Mouse (Mus musculus): ENCODE measurements around the gene Pnpla5. TPM values are rescaled to one million over a fixed set of nuclear protein-coding genes. Genes with fewer than 3 reads are reported as not detected.
"Not testable (repeated sequence)": the region's sequence is repeated elsewhere in the genome, so short reads cannot be mapped to it uniquely, and the experiment has no call there.

Pnpla5 gene
- polyA plus RNA-seq, 1 experiment from 2014 or later = not detected

DNA sequence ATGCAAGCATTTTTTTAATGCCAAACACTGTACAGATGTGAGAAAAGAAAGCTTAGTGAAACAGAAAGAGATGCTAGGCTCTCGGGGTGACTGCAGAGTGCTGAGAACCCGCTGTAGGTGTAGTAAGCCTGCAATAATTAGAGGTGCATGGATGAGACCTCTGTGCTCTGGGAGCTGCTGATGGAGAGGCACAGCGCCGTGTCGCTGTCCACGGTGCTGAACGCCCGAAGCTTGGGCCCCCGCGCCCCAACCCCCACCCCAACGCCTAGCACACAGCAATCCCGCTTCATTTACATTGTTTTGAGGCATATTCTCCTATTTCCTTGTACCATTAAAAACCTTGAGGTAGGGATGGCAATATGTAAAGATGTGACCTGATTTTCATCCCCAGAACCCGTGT, 14.1 kb downstream of the Pnpla5 start:
- ATAC-seq (replicated peaks; ENCODE audit: low FRiP score, low TSS enrichment, low read depth) (no peak), DNase-seq (ENCODE audit: low spot score) (peak; percentile 78)
- no peaks in the 10 kb centered on the region for H3K4me1 ChIP-seq (replicated peaks; ENCODE audit: control insufficient read depth, insufficient read depth, low read length)
- no peak overlapping the region for H3K4me2 ChIP-seq (ENCODE audit: low read length)
- no peak overlapping the region for H3K4me3 ChIP-seq (ENCODE audit: low read depth, low read length)
- no peaks in the 10 kb centered on the region for H3K9me3 ChIP-seq (ENCODE audit: control insufficient read depth, low read length)
- H3K36me3 ChIP-seq (ENCODE audit: control insufficient read depth, insufficient read depth, low read length) = no peaks in the 10 kb centered on the region
- 5% methylated on average over 13 of the region's 13 CpGs for WGBS
- no peak overlapping the region for H3K27ac ChIP-seq (ENCODE audit: low read depth)
- no peak overlapping the region for H3K9ac ChIP-seq (ENCODE audit: low read length)
- H3K27me3 ChIP-seq (replicated peaks; ENCODE audit: control insufficient read depth, insufficient read depth, low read length) = peaks cover 31% of the 10 kb centered on the region

DNA sequence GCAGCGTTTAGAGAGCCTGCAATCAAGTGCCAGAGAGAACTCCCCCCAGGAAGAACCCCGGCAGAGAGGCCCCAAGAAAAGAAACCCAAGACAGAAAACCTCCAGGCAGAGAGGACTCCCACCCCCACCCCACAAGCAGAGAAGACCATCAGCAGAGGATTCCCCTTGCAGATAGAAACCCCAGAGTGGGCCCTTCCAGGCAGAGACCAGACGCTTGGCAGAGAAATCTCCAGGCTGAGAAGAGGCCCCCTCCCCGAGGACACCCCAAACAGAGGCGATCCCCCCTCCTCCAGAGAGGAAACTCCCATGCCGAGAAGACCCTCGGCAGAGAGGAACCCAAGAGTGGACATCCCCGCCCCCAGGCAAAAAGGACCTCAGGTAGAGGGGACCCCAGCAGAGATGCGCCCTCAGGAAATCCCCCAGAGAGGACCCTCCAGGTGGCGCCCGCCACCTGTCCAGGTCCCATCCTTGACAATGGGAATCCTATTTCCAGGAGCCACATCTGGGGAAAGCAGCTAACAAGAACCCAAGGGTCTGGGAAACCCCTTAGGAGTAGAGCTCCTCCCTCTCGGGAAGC, 17.0 kb downstream of the Pnpla5 start:
- Histone ChIP-seq H3K27me3 (replicated peaks; ENCODE audit: control insufficient read depth, insufficient read depth, low read length) (peaks cover 31% of the 10 kb centered on the region), H3K4me3 (ENCODE audit: low read depth, low read length) (peak overlapping the region; percentile 42), H3K4me1 (replicated peaks; ENCODE audit: control insufficient read depth, insufficient read depth, low read length) (no peaks in the 10 kb centered on the region), H3K36me3 (ENCODE audit: control insufficient read depth, insufficient read depth, low read length) (no peaks in the 10 kb centered on the region), H3K27ac (ENCODE audit: low read depth) (no peak overlapping the region), H3K9me3 (ENCODE audit: control insufficient read depth, low read length) (no peaks in the 10 kb centered on the region), H3K4me2 (ENCODE audit: low read length) (peak overlapping the region; percentile 95), H3K9ac (ENCODE audit: low read length) (no peak overlapping the region)
- DNase-seq (ENCODE audit: low spot score) (peak; percentile 53), ATAC-seq (replicated peaks; ENCODE audit: low FRiP score, low TSS enrichment, low read depth) (no peak)
- WGBS = 8% methylated on average over 12 of the region's 12 CpGs

DNA sequence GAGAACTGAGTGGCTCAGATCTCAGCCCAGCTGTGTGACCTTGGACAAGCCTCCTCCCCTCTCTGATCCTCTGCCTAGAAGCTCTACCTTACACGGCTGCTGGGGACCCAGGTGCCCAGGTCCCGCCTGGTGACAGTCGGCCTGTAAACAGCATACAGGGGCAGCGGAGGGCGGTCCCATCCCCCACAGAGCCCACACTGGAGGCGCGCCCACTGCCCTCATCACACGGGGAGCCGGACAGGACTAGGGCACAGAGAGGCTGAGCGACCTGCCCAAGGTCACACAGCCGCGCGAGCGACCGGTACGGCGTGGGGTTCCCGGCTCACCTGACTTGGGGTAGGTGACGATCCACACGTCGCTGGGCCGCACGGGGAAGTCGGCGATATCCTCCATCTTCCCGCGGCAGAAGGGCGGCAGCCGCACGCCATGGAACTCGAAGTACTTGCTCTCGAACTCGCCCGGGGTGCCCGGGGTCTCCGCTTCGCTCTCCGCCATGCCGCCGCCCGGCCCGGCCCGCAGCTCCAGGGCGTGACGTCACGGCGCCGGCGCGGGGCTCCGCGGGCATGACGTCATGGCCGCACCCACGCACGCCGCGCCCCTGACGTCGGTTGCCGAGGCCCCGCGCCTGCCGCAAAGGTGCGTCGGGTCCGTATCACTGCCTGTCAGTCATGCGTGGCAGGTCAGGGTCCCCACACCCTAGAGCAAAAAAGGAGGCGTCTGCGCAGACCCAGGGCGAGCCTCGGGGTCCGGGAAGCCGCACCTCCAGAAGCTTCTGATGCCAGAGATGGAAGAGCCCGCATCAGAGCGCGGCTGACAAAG, 17.7 kb downstream of the Pnpla5 start, which contains the start of gene Sult4a1:
Gene Sult4a1 (minus strand): TSS at position 650 of the 819 bp plus-strand sequence.
- peak within 1 kb of the TSS; percentile 42 for H3K4me3 ChIP-seq (ENCODE audit: low read depth, low read length)
- peak within 1 kb of the TSS; percentile 95 for H3K4me2 ChIP-seq (ENCODE audit: low read length)
- 2% methylated on average over 77 of the region's 77 CpGs for WGBS
- ATAC-seq (replicated peaks; ENCODE audit: low FRiP score, low TSS enrichment, low read depth) (peak; percentile 63), DNase-seq (ENCODE audit: low spot score) (peak; percentile 70)
- H3K4me1 ChIP-seq (replicated peaks; ENCODE audit: control insufficient read depth, insufficient read depth, low read length) = no peaks in the 10 kb centered on the region
- no peak within 1 kb of the TSS for H3K27ac ChIP-seq (ENCODE audit: low read depth)
- H3K36me3 ChIP-seq (ENCODE audit: control insufficient read depth, insufficient read depth, low read length) = no peaks in the 10 kb centered on the region
- peaks cover 31% of the 10 kb centered on the region for H3K27me3 ChIP-seq (replicated peaks; ENCODE audit: control insufficient read depth, insufficient read depth, low read length)
- peak within 1 kb of the TSS; percentile 34 for H3K9ac ChIP-seq (ENCODE audit: low read length)
- H3K9me3 ChIP-seq (ENCODE audit: control insufficient read depth, low read length) = no peaks in the 10 kb centered on the region

DNA sequence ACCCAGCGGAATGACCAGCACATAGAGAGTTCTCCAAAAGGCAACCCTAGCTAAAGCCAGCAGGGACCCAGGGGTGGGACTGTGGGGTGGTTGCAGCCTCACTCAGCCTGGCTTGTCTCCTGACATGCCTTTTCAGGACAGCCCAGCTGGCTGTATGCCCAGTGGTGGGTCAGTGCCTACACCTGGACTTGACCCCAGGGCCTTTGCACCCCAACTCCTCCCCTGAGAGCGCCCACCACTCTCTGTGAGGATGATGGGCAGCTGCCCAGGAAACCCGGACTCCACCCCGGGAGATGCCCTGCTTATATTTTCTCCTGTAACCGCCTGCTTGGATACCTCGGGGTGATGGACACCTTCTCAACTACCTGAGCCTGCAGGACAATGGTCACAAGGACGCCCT, 18.3 kb downstream of the Pnpla5 start:
- no peaks in the 10 kb centered on the region for H3K9me3 ChIP-seq (ENCODE audit: control insufficient read depth, low read length)
- no peaks in the 10 kb centered on the region for H3K36me3 ChIP-seq (ENCODE audit: control insufficient read depth, insufficient read depth, low read length)
- no peak overlapping the region for H3K27ac ChIP-seq (ENCODE audit: low read depth)
- H3K9ac ChIP-seq (ENCODE audit: low read length) = no peak overlapping the region
- H3K4me3 ChIP-seq (ENCODE audit: low read depth, low read length) = no peak overlapping the region
- DNase-seq (ENCODE audit: low spot score) = no peak
- 81% methylated on average over 7 of the region's 7 CpGs for WGBS
- no peaks in the 10 kb centered on the region for H3K4me1 ChIP-seq (replicated peaks; ENCODE audit: control insufficient read depth, insufficient read depth, low read length)
- peaks cover 31% of the 10 kb centered on the region for H3K27me3 ChIP-seq (replicated peaks; ENCODE audit: control insufficient read depth, insufficient read depth, low read length)
- no peak overlapping the region for H3K4me2 ChIP-seq (ENCODE audit: low read length)
- ATAC-seq (replicated peaks; ENCODE audit: low FRiP score, low TSS enrichment, low read depth) = no peak

DNA sequence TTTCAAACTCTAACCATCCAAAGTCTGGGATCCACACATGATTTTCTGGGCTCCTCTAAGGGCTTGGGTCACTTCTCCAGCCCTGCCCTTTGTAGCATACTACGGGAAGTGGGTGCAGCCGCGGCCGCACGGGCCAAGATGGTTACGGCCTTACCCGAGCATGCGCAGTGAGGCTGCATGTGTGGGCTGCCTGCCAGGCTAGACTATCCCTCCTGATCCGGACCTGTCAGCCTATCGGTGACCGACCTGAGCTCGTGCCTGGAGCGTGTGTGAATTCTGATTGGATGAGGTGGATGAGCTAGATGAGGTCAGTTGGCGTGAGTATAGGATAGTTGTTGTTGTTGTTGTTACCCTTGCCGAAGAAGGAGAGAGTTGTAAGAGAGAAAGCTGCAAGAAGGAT, 25.4 kb downstream of the Pnpla5 start:
- ATAC-seq (replicated peaks; ENCODE audit: low FRiP score, low TSS enrichment, low read depth); H3K4me2 ChIP-seq (ENCODE audit: low read length); DNase-seq (ENCODE audit: low spot score): not testable (repeated sequence)

DNA sequence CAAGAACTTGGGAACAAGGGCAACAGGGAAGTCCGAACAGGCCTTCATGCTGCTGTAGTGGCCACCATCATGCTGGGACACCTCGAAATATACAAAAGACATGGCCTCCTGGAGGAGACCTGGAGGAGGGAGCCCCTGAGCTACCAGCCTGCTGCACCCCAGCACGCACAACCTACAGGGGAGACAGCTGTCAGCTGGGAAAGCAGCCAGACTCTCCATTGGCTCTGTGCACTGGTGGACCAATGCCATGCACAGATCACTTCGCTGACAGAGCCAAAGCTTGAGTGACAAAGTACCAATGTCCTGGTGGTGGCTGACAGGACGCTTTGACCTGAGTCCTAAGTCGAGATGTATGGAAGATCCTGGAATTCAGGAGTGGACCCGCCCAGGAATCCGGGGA, 26.9 kb downstream of the Pnpla5 start:
- H3K4me3 ChIP-seq (ENCODE audit: low read depth, low read length) = no peak overlapping the region
- no peaks in the 10 kb centered on the region for H3K36me3 ChIP-seq (ENCODE audit: control insufficient read depth, insufficient read depth, low read length)
- no peaks in the 10 kb centered on the region for H3K4me1 ChIP-seq (replicated peaks; ENCODE audit: control insufficient read depth, insufficient read depth, low read length)
- no peak overlapping the region for H3K27ac ChIP-seq (ENCODE audit: low read depth)
- 89% methylated on average over 8 of the region's 8 CpGs for WGBS
- H3K4me2 ChIP-seq (ENCODE audit: low read length) = no peak overlapping the region
- no peak overlapping the region for H3K9ac ChIP-seq (ENCODE audit: low read length)
- no peak for DNase-seq (ENCODE audit: low spot score)
- H3K9me3 ChIP-seq (ENCODE audit: control insufficient read depth, low read length) = no peaks in the 10 kb centered on the region
- no peak for ATAC-seq (replicated peaks; ENCODE audit: low FRiP score, low TSS enrichment, low read depth)
- no peaks in the 10 kb centered on the region for H3K27me3 ChIP-seq (replicated peaks; ENCODE audit: control insufficient read depth, insufficient read depth, low read length)

More for the DNA sequence above, 25.4 kb downstream of the Pnpla5 start:
- not testable (repeated sequence) for H3K4me3 ChIP-seq (ENCODE audit: low read depth, low read length); H3K9me3 ChIP-seq (ENCODE audit: control insufficient read depth, low read length); H3K27me3 ChIP-seq (replicated peaks; ENCODE audit: control insufficient read depth, insufficient read depth, low read length); H3K36me3 ChIP-seq (ENCODE audit: control insufficient read depth, insufficient read depth, low read length); H3K27ac ChIP-seq (ENCODE audit: low read depth); H3K9ac ChIP-seq (ENCODE audit: low read length); H3K4me1 ChIP-seq (replicated peaks; ENCODE audit: control insufficient read depth, insufficient read depth, low read length)
- 84% methylated on average over 15 of the region's 15 CpGs for WGBS

DNA sequence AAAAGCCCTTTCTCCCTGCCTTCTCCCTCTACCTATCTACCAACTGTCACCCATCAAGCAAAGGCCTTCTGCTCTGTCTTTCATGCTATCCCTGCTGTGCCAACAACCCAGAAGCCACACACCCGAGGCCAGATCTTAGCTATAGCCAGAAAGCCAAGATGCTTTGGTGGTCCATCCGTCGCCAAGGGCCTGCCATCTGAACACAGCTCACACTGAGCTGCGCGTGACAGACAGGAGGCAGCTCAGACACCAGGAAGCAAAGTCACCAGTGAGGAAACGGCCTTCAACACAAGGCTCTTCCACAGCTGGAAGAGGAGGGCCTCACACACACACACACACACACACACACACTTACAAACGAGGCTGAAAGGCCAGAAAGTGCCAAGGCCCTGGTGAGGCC, 28.1 kb downstream of the Pnpla5 start:
- ATAC-seq (replicated peaks; ENCODE audit: low FRiP score, low TSS enrichment, low read depth) = no peak
- Histone ChIP-seq H3K4me2 (ENCODE audit: low read length) (no peak overlapping the region), H3K4me3 (ENCODE audit: low read depth, low read length) (no peak overlapping the region), H3K36me3 (ENCODE audit: control insufficient read depth, insufficient read depth, low read length) (no peaks in the 10 kb centered on the region), H3K9me3 (ENCODE audit: control insufficient read depth, low read length) (no peaks in the 10 kb centered on the region), H3K9ac (ENCODE audit: low read length) (no peak overlapping the region), H3K27me3 (replicated peaks; ENCODE audit: control insufficient read depth, insufficient read depth, low read length) (no peaks in the 10 kb centered on the region), H3K27ac (ENCODE audit: low read depth) (no peak overlapping the region), H3K4me1 (replicated peaks; ENCODE audit: control insufficient read depth, insufficient read depth, low read length) (no peaks in the 10 kb centered on the region)
- DNase-seq (ENCODE audit: low spot score) = no peak
- WGBS = 66% methylated on average over 7 of the region's 7 CpGs

DNA sequence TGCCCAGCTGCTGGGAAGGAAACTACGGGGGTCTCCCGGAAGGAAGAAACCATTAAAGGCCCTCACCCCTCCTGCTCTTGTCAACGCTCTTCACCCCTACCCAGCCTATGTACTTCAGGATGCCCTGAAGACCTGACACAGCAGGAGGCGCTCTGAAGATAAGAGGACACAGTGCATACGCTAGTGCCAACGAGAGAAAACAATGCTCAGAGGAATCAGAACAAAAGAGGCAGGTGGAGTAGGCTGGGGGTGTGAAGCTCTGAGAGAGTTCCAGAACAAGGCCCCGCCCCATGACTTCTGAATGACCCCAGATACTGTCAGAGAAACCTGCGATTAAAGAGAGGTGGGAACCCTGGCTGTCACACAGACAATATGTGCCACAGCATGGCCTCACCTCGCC, 36.2 kb downstream of the Pnpla5 start:
- Histone ChIP-seq H3K36me3 (ENCODE audit: control insufficient read depth, insufficient read depth, low read length) (no peaks in the 10 kb centered on the region), H3K27me3 (replicated peaks; ENCODE audit: control insufficient read depth, insufficient read depth, low read length) (no peaks in the 10 kb centered on the region), H3K9me3 (ENCODE audit: control insufficient read depth, low read length) (no peaks in the 10 kb centered on the region), H3K4me1 (replicated peaks; ENCODE audit: control insufficient read depth, insufficient read depth, low read length) (no peaks in the 10 kb centered on the region), H3K9ac (ENCODE audit: low read length) (no peak overlapping the region), H3K4me2 (ENCODE audit: low read length) (no peak overlapping the region), H3K27ac (ENCODE audit: low read depth) (no peak overlapping the region), H3K4me3 (ENCODE audit: low read depth, low read length) (no peak overlapping the region)
- DNase-seq (ENCODE audit: low spot score) (no peak), ATAC-seq (replicated peaks; ENCODE audit: low FRiP score, low TSS enrichment, low read depth) (no peak)
- 49% methylated on average over 9 of the region's 9 CpGs for WGBS

DNA sequence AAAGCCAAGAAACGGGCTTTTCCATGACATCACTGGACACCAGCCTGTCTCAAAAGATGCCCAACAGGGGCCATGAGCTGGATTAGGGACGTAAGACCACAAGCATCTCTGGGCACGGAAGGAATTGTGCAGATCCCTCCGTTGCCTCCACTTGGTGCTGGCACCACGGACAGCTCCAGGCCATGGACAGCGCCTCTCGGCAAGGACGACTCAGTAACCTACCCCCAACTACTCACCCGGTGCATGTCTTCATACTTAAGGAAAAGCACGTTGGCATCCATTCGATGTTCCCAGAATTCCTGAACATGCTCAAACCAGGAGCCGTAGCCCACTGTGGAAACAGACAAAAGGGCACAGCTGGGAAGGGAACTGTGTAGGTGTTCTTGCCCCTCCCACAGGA, 36.6 kb downstream of the Pnpla5 start:
- 25% methylated on average over 12 of the region's 12 CpGs for WGBS

More for the DNA sequence above, 36.6 kb downstream of the Pnpla5 start:
- Histone ChIP-seq H3K4me2 (ENCODE audit: low read length) (no peak overlapping the region), H3K9me3 (ENCODE audit: control insufficient read depth, low read length) (no peaks in the 10 kb centered on the region), H3K27ac (ENCODE audit: low read depth) (no peak overlapping the region), H3K36me3 (ENCODE audit: control insufficient read depth, insufficient read depth, low read length) (no peaks in the 10 kb centered on the region), H3K9ac (ENCODE audit: low read length) (no peak overlapping the region), H3K4me1 (replicated peaks; ENCODE audit: control insufficient read depth, insufficient read depth, low read length) (no peaks in the 10 kb centered on the region), H3K4me3 (ENCODE audit: low read depth, low read length) (no peak overlapping the region), H3K27me3 (replicated peaks; ENCODE audit: control insufficient read depth, insufficient read depth, low read length) (no peaks in the 10 kb centered on the region)
- peak; percentile 73 for DNase-seq (ENCODE audit: low spot score)
- no peak for ATAC-seq (replicated peaks; ENCODE audit: low FRiP score, low TSS enrichment, low read depth)

Data from intestine, embryonic 14.5 days (tissue).